Mouse (Mus musculus): ENCODE data around the gene Hsd17b6.
"Not testable (repeated sequence)": the region's sequence is repeated elsewhere in the genome, so short reads cannot be mapped to it uniquely, and the experiment has no call there.

Gene Hsd17b6

GRCm38 (mm10) chr10:128007446-128007845 lies at the start of gene Hsd17b6:
Gene Hsd17b6, minus strand, starts transcription at chr10:128007611.
- DNase-seq (ENCODE audit: extremely low spot score, low read depth, low spot score) = no peak

- no peak for DNase-seq (ENCODE audit: extremely low spot score, low read depth, low spot score)
Measured at GRCm38 (mm10) chr10:128053001-128053400, 45.6 kb upstream of the Hsd17b6 start.

GRCm38 (mm10) chr10:128052136-128052535 lies 44.7 kb upstream of the Hsd17b6 start:
- DNase-seq (ENCODE audit: extremely low spot score, low read depth, low spot score) = not testable (repeated sequence)

GRCm38 (mm10) chr10:128051589-128051988 lies 44.2 kb upstream of the Hsd17b6 start:
- no peak for DNase-seq (ENCODE audit: extremely low spot score, low read depth, low spot score)

GRCm38 (mm10) chr10:128050355-128050754 lies 42.9 kb upstream of the Hsd17b6 start:
- DNase-seq (ENCODE audit: extremely low spot score, low read depth, low spot score) = no peak

- no peak for DNase-seq (ENCODE audit: extremely low spot score, low read depth, low spot score)
Measured at GRCm38 (mm10) chr10:128049741-128050140, 42.3 kb upstream of the Hsd17b6 start.

GRCm38 (mm10) chr10:128048157-128048556 lies 40.7 kb upstream of the Hsd17b6 start:
- no peak for DNase-seq (ENCODE audit: extremely low spot score, low read depth, low spot score)

- DNase-seq (ENCODE audit: extremely low spot score, low read depth, low spot score) = no peak
Measured at GRCm38 (mm10) chr10:128043041-128043835, 35.8 kb upstream of the Hsd17b6 start.

GRCm38 (mm10) chr10:128042466-128042865 lies 35.1 kb upstream of the Hsd17b6 start:
- DNase-seq (ENCODE audit: extremely low spot score, low read depth, low spot score) = no peak

- no peak for DNase-seq (ENCODE audit: extremely low spot score, low read depth, low spot score)
Measured at GRCm38 (mm10) chr10:128041636-128042035, 34.2 kb upstream of the Hsd17b6 start.

GRCm38 (mm10) chr10:128040293-128040692 lies 32.9 kb upstream of the Hsd17b6 start:
- DNase-seq (ENCODE audit: extremely low spot score, low read depth, low spot score) = no peak

- DNase-seq (ENCODE audit: extremely low spot score, low read depth, low spot score) = no peak
Measured at GRCm38 (mm10) chr10:128039858-128040257, 32.4 kb upstream of the Hsd17b6 start.

GRCm38 (mm10) chr10:128039167-128039566 lies 31.8 kb upstream of the Hsd17b6 start:
- DNase-seq (ENCODE audit: extremely low spot score, low read depth, low spot score) = no peak

- DNase-seq (ENCODE audit: extremely low spot score, low read depth, low spot score) = no peak
Measured at GRCm38 (mm10) chr10:128037921-128038320, 30.5 kb upstream of the Hsd17b6 start.

- DNase-seq (ENCODE audit: extremely low spot score, low read depth, low spot score) = no peak
Measured at GRCm38 (mm10) chr10:128036746-128037425, 29.5 kb upstream of the Hsd17b6 start.

GRCm38 (mm10) chr10:128030860-128031259 lies 23.4 kb upstream of the Hsd17b6 start:
- DNase-seq (ENCODE audit: extremely low spot score, low read depth, low spot score) = no peak

- DNase-seq (ENCODE audit: extremely low spot score, low read depth, low spot score) = no peak
Measured at GRCm38 (mm10) chr10:128029931-128030330, 22.5 kb upstream of the Hsd17b6 start.

GRCm38 (mm10) chr10:128023496-128023895 lies 16.1 kb upstream of the Hsd17b6 start:
- no peak for DNase-seq (ENCODE audit: extremely low spot score, low read depth, low spot score)

GRCm38 (mm10) chr10:128022196-128022595 lies 14.8 kb upstream of the Hsd17b6 start:
- DNase-seq (ENCODE audit: extremely low spot score, low read depth, low spot score) = no peak

- no peak for DNase-seq (ENCODE audit: extremely low spot score, low read depth, low spot score)
Measured at GRCm38 (mm10) chr10:128015068-128015934, 7.9 kb upstream of the Hsd17b6 start, which contains the start of gene Prim1. Gene Prim1, plus strand, starts transcription at chr10:128015168.

- no peak for DNase-seq (ENCODE audit: extremely low spot score, low read depth, low spot score)
Measured at GRCm38 (mm10) chr10:128009735-128010134, 2.3 kb upstream of the Hsd17b6 start.
